Mouse (Mus musculus) embryonic facial prominence, embryonic 14.5 days (tissue): ENCODE results near the gene Nmrk1. TPM values are rescaled to one million over a fixed set of nuclear protein-coding genes. Genes with fewer than 3 reads are reported as not detected.

ENCODE experiments used
- ATAC-seq: fragments of 200-750 bp; cut with Nextera tagmentation; 2 replicates; pipeline ENCODE4 v1.8.0; 2017; ENCODE audit warnings: low read depth, moderate number of reproducible peaks, moderate TSS enrichment
- DNase-seq: peaks from one replicate; pipeline ENCODE4 v3.0.0-alpha.2; 2015; ENCODE audit warnings: low spot score
- H3K27ac ChIP-seq: fragments of 300-500 bp; sonication (generic); replicated peaks from 2 replicates; pipeline ENCODE4 v1.5.1; 2014; ENCODE audit warnings: low read depth, mild to moderate bottlenecking, low read length, moderate library complexity
- H3K27me3 ChIP-seq: fragments of 300-500 bp; sonication (generic); replicated peaks from 2 replicates; pipeline ENCODE4 v1.6.1; 2014; ENCODE audit warnings: low read length; ENCODE audit not compliant: control insufficient read depth, insufficient read depth
- H3K36me3 ChIP-seq: fragments of 300-500 bp; sonication (generic); 2 replicates; pipeline ENCODE4 v1.6.1; 2014; ENCODE audit warnings: low read length, mixed read lengths; ENCODE audit not compliant: control insufficient read depth, insufficient read depth
- H3K4me1 ChIP-seq: fragments of 300-500 bp; sonication (generic); 2 replicates; pipeline ENCODE4 v1.6.1; 2014; ENCODE audit warnings: antibody characterized with exemption, low read length; ENCODE audit not compliant: control insufficient read depth, insufficient read depth
- H3K4me2 ChIP-seq: fragments of 300-500 bp; sonication (generic); 2 replicates; pipeline ENCODE4 v1.6.1; 2014; ENCODE audit warnings: low read depth, mild to moderate bottlenecking, low read length, moderate library complexity, mixed read lengths
- H3K4me3 ChIP-seq: fragments of 300-500 bp; sonication (generic); 2 replicates; pipeline ENCODE4 v1.5.1; 2014; ENCODE audit warnings: low read depth, mild to moderate bottlenecking, low read length
- H3K9ac ChIP-seq: fragments of 300-500 bp; sonication (generic); 2 replicates; pipeline ENCODE4 v1.6.1; 2014; ENCODE audit warnings: low read depth, mild to moderate bottlenecking, low read length, moderate library complexity, mixed read lengths
- H3K9me3 ChIP-seq: fragments of 300-500 bp; sonication (generic); 2 replicates; pipeline ENCODE4 v1.6.1; 2016; ENCODE audit warnings: low read length; ENCODE audit not compliant: control insufficient read depth
- whole genome bisulfite sequencing: fragments of 180-500 bp; shearing (Covaris S2); extraction: QIAGEN DNeasy Blood & Tissue Kit; methylation state at CpG from one replicate; pipeline ENCODE4 v1.1.7; 2014; 5-methylcytosine and 5-hydroxymethylcytosine counted together
- polyA plus RNA-seq: library from polyadenylated mRNA; unstranded; fragments of >200 nt; fragmentation: Nextera tagmentation; extraction: Ambion mirVana; gene quantifications from 2 replicates; pipeline ENCODE4 v1.2.1, GENCODE M21; 2014

Nmrk1 gene
- polyA plus RNA-seq, 1 experiment from 2014 or later: 8.6 TPM

DNA sequence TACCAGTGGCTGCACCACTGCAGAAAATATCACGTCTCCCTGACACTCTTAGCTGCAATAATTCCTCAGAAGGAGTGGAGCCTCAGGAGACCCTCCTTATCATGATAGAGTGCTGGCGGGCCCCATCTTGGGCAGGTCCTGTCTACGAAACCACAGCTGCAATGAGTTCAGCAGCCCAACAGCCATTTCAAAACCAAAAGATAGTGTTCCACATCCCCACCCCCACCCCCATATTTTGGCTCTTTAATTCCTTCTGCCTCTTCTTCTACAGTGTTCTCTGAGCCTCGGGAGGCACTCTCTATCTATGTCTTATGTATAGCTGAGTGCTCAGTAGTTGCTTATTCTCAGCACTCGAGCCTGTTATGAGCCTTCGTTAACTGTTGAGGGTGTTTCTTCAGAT, 18.7 kb downstream of the Nmrk1 start:
- ATAC-seq: no peak
- H3K9me3 ChIP-seq: no peaks in the 10 kb centered on the region
- no peak overlapping the region for H3K27ac ChIP-seq
- 76% methylated on average over 6 of the region's 6 CpGs for WGBS
- H3K4me2 ChIP-seq: no peak overlapping the region
- H3K4me1 ChIP-seq: no peaks in the 10 kb centered on the region
- no peak for DNase-seq
- no peaks in the 10 kb centered on the region for H3K27me3 ChIP-seq
- H3K36me3 ChIP-seq: no peaks in the 10 kb centered on the region
- no peak overlapping the region for H3K4me3 ChIP-seq
- H3K9ac ChIP-seq: no peak overlapping the region

- Histone ChIP-seq H3K36me3 (no peaks in the 10 kb centered on the region), H3K9ac (no peak overlapping the region), H3K27ac (no peak overlapping the region), H3K4me2 (no peak overlapping the region), H3K9me3 (no peaks in the 10 kb centered on the region), H3K4me1 (no peaks in the 10 kb centered on the region), H3K4me3 (no peak overlapping the region), H3K27me3 (no peaks in the 10 kb centered on the region)
- 45% methylated on average over 4 of the region's 4 CpGs for WGBS
- ATAC-seq: no peak
- no peak for DNase-seq
Observed at GRCm38 (mm10) chr19:18652592-18652991, 20.8 kb downstream of the Nmrk1 start.

DNA sequence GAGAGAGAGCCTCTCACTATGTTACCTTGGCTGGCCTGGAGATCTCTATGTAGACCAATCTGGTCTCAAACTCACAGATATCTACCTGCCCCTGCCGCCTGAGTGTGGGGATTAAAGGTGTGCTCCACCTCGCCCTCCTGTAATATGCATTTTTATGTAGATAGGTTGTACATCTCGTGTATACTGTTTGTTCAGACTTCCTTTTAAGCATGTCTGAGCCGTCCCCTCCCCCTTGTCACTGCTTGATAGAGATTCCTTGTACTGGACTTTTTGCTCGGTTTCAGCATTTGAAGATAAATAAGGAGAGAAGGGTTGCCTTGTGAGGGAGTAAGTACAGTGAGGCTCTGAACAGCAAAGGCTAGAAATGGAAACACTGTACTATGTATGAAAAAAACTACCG, 21.3 kb downstream of the Nmrk1 start:
- DNase-seq (no peak), ATAC-seq (no peak)
- H3K4me1 ChIP-seq: no peaks in the 10 kb centered on the region
- H3K9me3 ChIP-seq: no peaks in the 10 kb centered on the region
- no peaks in the 10 kb centered on the region for H3K36me3 ChIP-seq
- no peak overlapping the region for H3K27ac ChIP-seq
- H3K27me3 ChIP-seq: no peaks in the 10 kb centered on the region
- H3K4me3 ChIP-seq: no peak overlapping the region
- H3K9ac ChIP-seq: no peak overlapping the region
- WGBS: 76% methylated on average over 6 of the region's 6 CpGs
- H3K4me2 ChIP-seq: no peak overlapping the region

GRCm38 (mm10) chr19:18654330-18654729, 22.6 kb downstream of the Nmrk1 start:
- no peaks in the 10 kb centered on the region for H3K27me3 ChIP-seq
- H3K27ac ChIP-seq: no peak overlapping the region
- no peak overlapping the region for H3K9ac ChIP-seq
- WGBS: 93% methylated on average over 8 of the region's 8 CpGs
- H3K4me1 ChIP-seq: no peaks in the 10 kb centered on the region
- H3K4me3 ChIP-seq: no peak overlapping the region
- no peaks in the 10 kb centered on the region for H3K36me3 ChIP-seq
- no peak for ATAC-seq
- no peak for DNase-seq
- no peaks in the 10 kb centered on the region for H3K9me3 ChIP-seq
- H3K4me2 ChIP-seq: no peak overlapping the region

DNA sequence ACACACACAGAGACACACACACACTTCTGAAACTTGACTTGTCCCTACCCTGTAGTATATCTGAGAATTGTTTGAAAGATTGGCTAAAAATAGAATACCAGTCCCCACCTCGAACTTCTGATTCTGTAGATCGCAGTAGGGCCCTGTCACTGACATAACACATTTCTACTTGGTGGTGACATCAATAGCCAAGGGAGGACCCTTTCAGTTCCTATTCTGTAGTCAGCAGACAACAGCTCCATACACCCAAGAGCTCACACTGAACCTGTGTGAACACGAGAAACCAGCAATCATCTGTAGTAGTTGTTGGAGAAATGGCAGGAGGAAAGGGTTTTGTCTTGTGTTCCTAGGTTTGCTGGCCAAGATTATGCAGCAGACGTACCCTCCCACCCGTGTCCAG, 23.2 kb downstream of the Nmrk1 start:
- H3K27ac ChIP-seq: no peak overlapping the region
- WGBS: 78% methylated on average over 5 of the region's 5 CpGs
- DNase-seq: no peak
- no peaks in the 10 kb centered on the region for H3K4me1 ChIP-seq
- H3K27me3 ChIP-seq: no peaks in the 10 kb centered on the region
- ATAC-seq: no peak
- H3K36me3 ChIP-seq: no peaks in the 10 kb centered on the region
- no peaks in the 10 kb centered on the region for H3K9me3 ChIP-seq
- H3K4me3 ChIP-seq: no peak overlapping the region
- no peak overlapping the region for H3K4me2 ChIP-seq
- no peak overlapping the region for H3K9ac ChIP-seq

- no peaks in the 10 kb centered on the region for H3K9me3 ChIP-seq
- DNase-seq (no peak), ATAC-seq (no peak)
- H3K27ac ChIP-seq: no peak overlapping the region
- H3K4me1 ChIP-seq: no peaks in the 10 kb centered on the region
- H3K4me3 ChIP-seq: no peak overlapping the region
- no peak overlapping the region for H3K9ac ChIP-seq
- H3K27me3 ChIP-seq: no peaks in the 10 kb centered on the region
- no peaks in the 10 kb centered on the region for H3K36me3 ChIP-seq
- no peak overlapping the region for H3K4me2 ChIP-seq
- 85% methylated on average over 7 of the region's 7 CpGs for WGBS
Observed at GRCm38 (mm10) chr19:18655999-18656398, 24.2 kb downstream of the Nmrk1 start.

DNA sequence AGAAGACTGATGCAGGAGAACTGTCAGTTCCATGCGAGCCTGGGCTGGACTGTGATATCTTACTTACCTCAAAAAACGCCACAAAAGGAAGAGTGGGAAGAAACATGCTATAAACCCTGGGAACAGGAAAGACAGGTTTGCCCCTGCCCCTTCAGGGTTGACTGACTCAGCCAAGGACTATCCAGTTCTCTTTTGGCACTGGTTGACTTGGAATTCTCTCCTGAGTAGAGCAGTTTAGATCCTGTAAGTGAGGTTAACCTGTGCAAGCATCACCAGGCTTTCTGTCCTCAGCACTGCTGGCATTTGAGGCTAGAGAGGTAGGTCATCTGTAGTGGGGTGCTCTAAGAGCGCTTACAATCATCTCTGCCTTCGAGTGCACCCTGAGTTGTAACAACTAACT, 26.7 kb downstream of the Nmrk1 start:
- Histone ChIP-seq H3K9me3 (no peaks in the 10 kb centered on the region), H3K27me3 (no peaks in the 10 kb centered on the region), H3K9ac (no peak overlapping the region), H3K4me3 (no peak overlapping the region), H3K4me1 (no peaks in the 10 kb centered on the region), H3K36me3 (no peaks in the 10 kb centered on the region), H3K4me2 (no peak overlapping the region), H3K27ac (no peak overlapping the region)
- 62% methylated on average over 4 of the region's 4 CpGs for WGBS
- ATAC-seq: peak; percentile 26; the same call in 1 of the 2 replicates
- peak; percentile 61 for DNase-seq

- H3K9ac ChIP-seq: no peak overlapping the region
- no peak overlapping the region for H3K4me3 ChIP-seq
- ATAC-seq (no peak), DNase-seq (no peak)
- no peaks in the 10 kb centered on the region for H3K4me1 ChIP-seq
- no peaks in the 10 kb centered on the region for H3K9me3 ChIP-seq
- H3K27me3 ChIP-seq: no peaks in the 10 kb centered on the region
- no peak overlapping the region for H3K4me2 ChIP-seq
- H3K27ac ChIP-seq: no peak overlapping the region
- WGBS: no CpG with 5 or more reads among the region's 1 CpGs
- H3K36me3 ChIP-seq: no peaks in the 10 kb centered on the region
Observed at GRCm38 (mm10) chr19:18659349-18659748, 27.6 kb downstream of the Nmrk1 start.

- Histone ChIP-seq H3K27me3 (no peaks in the 10 kb centered on the region), H3K4me3 (no peak overlapping the region), H3K4me1 (no peaks in the 10 kb centered on the region), H3K9me3 (no peaks in the 10 kb centered on the region), H3K36me3 (no peaks in the 10 kb centered on the region), H3K27ac (no peak overlapping the region), H3K4me2 (no peak overlapping the region), H3K9ac (no peak overlapping the region)
- WGBS: 74% methylated on average over 3 of the region's 3 CpGs
- no peak for DNase-seq
- ATAC-seq: no peak
Observed at GRCm38 (mm10) chr19:18660466-18660865, 28.7 kb downstream of the Nmrk1 start.
